Mouse (Mus musculus): ENCODE measurements around the gene Wnt2.
A peak's percentile ranks its signal among the peaks of the same experiment; 100 is the strongest.

The Wnt2 gene

GRCm38 (mm10) chr6:18029746-18030656 is at the start of gene Wnt2:
Gene Wnt2 (minus strand): TSS chr6:18030585.
- DNase-seq: peak; percentile 20 to 30

- peak in 1 of 2 experiments; percentile 29 for DNase-seq
These were observed 48.2 kb upstream of the Wnt2 start for GRCm38 (mm10) chr6:18078615-18079014.

DNA sequence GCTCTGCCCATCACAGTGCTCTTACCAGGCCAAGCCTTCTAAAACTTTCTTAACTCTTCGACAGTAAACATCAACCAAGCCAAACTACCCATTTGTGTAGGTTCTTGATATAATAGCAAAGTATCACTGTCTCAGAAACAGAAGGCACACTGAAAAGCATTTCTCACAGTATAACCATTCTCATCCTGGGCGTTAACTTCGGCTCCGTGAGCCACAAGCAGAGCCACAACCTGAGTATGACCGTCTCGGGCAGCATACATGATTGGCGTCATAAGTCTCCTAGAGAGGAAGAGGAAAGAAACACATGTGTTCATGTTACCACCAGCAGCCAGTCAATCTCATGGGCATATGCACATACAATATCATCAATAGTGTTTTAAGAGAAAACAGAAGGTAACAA is 46.6 kb upstream of the Wnt2 start:
- DNase-seq: no peak

- no peak for DNase-seq
These were observed 46.2 kb upstream of the Wnt2 start for GRCm38 (mm10) chr6:18076577-18076976.

GRCm38 (mm10) chr6:18057899-18058298 is 27.5 kb upstream of the Wnt2 start:
- DNase-seq: no peak

DNA sequence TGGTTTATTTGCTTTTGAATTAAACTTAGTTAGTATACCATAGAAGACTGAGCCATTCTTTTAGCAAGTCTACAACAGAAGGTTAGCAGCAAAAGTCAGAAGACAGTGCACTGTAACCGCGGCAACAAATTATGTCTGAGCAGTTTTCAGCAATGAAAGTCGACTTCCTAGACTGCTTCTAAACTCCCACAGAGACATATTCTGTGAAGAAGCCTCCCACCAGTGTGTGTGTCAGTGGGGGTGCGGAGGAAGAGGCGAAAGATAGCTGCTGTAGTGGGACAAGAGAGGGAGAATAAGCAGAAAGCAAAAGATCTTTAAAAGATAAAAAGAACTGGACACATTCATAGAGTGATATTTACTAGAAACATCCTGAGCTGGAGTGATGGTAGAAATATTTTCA is 21.3 kb upstream of the Wnt2 start:
- no peak for DNase-seq

GRCm38 (mm10) chr6:18044299-18044698 is 13.9 kb upstream of the Wnt2 start:
- DNase-seq: no peak

- no peak for DNase-seq
These were observed 12.8 kb upstream of the Wnt2 start for GRCm38 (mm10) chr6:18043172-18043571.

DNA sequence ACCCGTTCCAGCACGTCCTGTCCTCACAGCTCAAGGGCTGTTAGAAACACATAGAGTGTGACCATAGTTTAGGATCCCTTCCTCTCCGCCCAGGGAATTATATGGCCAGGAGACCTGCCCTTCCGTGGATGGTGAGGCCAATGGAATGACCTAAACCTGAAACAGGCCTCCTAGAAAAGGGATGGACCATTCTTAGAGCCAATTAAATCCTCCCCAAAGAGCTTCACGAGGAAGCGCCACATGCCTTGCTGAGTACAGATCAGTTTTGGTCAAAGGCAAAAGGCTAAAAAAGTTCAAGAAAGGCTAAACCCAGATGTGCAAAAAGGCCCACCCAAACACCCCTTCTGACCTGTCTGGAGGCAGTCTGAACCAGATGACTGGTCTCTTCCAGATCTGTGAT is 1.9 kb upstream of the Wnt2 start:
- DNase-seq: no peak

GRCm38 (mm10) chr6:18031509-18032010 is 1.2 kb upstream of the Wnt2 start:
- peak; percentile 54 to 63 for DNase-seq

DNA sequence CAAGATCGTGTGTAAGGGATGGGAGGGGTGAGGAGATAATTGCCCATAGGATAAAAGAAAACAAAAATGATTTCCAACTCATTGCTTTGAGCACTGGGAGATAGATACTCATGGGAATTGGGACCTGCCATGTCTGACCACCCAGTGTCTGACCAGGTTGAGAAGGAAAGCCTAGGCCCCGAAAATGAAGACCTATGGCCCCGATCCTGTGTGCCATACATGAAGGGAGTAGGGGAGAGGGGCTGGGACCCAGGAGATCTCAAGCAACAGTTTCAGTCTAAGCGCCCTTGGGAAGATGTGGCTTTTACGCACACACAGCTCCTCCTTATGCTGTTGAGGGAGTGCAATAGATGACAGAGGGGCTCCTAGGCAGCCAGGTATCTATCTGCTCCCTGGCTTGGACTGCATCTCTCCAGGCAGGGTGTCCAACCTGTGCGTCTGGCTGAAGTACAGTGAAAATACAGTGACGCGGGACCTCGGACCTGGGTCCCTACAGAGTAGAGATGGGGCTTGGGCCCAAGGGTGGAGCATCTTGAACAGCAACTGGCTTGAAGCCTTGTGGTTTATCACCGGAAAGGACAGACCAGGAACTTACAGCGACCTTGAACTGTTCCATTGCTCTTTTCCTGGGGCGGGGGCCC is 603 bp upstream of the Wnt2 start:
- DNase-seq: peak; percentile 14 to 39

DNA sequence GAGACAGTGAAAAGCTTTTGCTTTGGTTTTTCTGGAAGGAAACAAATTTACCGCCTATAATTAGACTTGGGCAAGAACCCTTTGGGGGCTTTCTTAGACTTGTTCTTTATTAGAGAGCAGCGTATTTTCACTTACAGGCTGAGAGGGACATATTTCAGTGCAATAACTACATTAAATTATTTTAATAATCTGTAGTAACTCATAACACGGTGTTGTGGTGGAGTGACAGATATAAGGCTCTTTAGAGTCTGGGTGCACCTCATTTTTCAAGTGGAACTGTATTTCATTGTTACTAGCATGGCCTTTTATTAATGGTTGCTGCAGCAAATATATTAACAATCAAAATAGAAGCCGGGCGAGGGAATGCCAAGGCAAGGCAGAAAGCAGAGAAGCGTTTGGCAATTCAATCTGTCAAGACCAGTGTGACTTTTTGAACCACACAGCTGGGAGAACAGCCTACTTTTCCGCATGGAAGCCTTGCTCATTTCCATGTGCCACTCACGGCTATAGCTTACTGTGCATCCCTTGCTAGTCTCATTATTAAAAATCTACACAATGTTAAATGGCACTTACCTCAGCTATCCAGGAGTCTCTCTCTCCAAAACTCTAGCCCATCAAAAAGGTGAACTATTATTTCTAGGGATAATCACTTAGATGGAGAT is 6.1 kb downstream of the Wnt2 start:
- no peak for DNase-seq

DNA sequence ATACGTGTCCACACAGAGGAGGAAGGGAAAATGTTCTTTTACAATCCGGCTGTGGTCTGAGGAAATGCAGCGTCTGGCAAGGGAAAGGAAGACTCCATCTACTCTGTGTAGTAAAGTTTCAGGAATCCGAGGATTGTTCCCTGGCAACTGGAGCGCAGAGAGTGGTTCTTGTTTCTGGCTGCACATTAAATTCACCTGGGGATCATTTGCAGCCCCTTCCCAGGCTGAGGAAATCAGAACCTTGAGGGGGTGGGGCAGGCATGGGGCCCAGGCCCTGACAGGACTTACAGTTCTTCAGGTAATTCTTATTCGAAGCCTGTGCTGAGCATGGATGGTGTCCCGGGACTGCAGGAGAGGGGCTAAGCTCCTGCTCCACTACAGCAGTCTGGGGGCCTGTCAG is 17.0 kb downstream of the Wnt2 start:
- no peak for DNase-seq

DNA sequence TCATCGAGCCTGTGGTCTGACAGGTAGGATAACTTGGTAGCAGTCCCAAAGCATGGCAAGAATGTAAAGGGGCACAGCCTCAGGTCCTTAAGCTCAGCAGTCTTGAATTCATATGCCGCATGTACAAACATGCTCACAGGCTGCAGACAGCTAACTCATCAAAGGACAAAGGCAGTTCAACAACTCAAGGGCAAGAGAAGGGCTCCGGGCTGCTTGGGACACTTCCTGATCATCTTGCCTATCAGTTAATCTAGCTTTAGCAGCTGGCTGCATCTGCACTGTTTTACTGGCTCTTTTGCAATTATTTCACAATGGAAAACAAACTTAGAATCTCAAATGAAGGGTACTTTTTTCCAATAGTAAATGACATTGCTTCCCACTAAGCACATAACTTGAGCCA is 23.0 kb downstream of the Wnt2 start:
- DNase-seq: no peak

DNA sequence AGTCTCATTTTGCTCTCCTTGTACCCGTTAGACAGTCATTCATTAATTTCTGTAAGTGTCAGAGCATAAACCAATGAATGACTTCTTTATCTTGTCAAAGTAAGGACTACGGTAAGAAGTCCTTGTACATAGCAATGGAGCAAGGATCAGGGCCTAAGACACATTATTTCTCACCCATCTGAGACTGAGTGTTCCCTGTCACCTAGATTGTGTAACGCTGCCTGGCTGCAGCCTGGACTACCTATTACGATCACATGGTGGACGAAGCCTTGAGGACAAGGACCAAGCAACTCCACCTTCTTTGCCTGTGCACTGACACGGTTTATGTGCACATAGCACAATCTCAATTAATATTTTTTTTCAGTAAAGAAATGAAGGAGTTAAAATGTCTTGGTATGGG is 28.3 kb downstream of the Wnt2 start:
- DNase-seq: no peak

DNA sequence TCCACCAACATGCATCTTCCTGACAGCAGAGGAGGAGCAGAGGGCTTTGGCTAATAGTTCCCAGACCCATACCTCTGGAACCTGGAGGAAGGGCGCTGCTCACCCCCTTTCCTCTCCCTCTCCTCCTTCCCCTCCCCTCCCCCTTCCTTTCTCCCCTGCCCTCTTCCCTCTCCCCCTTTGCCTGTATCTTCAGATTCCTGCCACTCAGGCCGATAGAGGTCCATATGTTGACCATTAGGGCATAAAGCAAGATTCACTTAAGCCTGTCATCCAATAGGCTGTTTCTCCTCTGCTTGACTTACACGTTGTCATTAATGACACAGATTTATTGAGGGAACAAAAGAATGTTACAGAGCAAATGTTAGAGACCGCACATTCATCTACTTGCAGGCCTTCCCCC is 31.9 kb downstream of the Wnt2 start:
- no peak for DNase-seq

DNA sequence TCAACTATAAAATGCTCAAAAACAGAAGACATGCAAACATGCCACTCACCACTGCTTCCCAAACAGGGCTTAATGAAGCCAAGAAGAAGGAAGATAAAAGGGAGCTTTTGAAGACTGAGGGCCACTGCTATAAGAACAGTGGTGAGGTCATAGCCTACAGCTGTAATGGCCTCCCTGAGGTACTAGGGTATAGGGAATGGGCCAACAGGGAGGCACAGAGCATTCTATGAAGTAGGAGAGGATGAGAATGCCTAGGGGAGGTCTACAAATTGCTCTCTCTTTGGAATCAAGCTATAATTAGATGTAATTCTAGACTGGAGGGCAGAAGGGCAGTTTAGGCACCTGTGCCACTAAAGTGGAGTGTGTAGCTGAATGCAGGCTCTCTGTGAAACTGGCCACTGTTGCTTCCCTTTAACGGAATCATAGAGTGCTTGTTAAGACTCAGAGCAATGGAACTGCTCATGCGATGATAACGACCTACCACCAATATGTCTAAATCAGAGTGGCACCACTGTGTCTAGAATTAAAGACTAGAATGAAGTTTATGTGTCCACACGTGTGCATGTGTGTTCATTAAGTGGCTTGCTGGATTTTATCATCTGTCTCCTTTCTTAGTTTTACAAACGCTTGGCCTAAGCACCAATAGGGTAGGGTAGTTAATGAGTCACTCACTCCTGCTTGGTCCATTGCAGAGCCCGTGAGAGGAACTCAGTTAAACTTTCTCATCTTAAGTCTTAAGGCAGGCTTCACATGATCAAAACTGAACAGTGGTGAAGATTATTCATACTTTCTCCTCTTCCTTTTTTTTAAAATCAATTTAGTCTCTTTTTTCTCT is 35.2 kb downstream of the Wnt2 start:
- DNase-seq: no peak

- peak; percentile 55 to 58 for DNase-seq
These were observed 38.8 kb downstream of the Wnt2 start for GRCm38 (mm10) chr6:17991625-17992024.

GRCm38 (mm10) chr6:17990173-17991028 is 40.0 kb downstream of the Wnt2 start:
- no peak for DNase-seq

DNA sequence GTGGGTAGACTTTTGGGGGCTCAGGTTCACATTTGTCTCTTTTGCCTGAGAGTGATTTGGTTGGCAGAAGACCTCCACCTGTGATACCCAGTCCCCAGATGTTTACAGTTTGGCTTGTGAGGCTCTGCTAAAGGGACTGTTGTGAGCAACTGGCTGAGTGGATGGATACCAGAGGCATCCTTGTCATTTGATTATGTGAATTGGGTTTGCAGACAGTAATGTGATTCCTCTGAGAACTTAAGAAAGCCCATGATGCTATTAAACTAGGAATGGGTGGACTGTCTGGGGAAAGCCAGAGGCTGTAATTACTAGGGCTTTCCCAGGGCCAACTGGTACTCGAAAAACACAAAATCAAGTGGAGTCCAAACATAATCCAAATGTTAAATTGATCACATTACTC is 51.0 kb downstream of the Wnt2 start:
- DNase-seq: no peak

DNA sequence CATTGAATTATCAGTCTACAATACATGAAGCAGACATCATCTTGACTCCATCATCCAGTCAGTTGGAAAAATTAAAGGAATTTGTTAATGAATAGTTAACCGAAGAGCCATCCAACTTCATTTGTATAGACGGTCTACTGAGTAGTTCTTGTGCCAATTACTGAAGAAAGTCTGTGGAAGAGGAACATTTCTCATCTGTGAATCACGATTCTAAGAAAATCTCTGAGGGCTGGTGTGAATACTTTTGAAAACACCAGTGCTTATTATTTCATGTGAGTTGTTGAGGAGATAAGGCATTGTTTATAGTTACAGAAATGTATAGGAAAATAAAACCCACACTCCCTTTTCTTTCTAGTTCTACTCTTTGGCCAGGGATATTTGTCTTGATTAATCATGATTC is 51.5 kb downstream of the Wnt2 start:
- DNase-seq: no peak

- no peak for DNase-seq
These were observed 52.1 kb downstream of the Wnt2 start for GRCm38 (mm10) chr6:17978324-17978723.
